Mouse (Mus musculus) adrenal gland, adult (tissue): ENCODE measurements around the gene Cwf19l1.

Source experiments
- DNase-seq, 2 experiments: peaks; one replicate each; pipeline ENCODE4 v3.0.0; 2022 to 2023; ENCODE audit warnings: low spot score in 1 of 2; ENCODE audit not compliant: inconsistent age in 2 of 2

The Cwf19l1 gene

GRCm38 (mm10) chr19:44063773-44064172 lies 71.9 kb downstream of the Cwf19l1 start:
- DNase-seq: peak; percentile 22 to 44

- no peak for DNase-seq
Measured at GRCm38 (mm10) chr19:44060226-44060625, 75.5 kb downstream of the Cwf19l1 start.
